Mouse (Mus musculus) hindbrain, postnatal 0 days (tissue): ENCODE results near the gene Napsa. TPM values are rescaled to one million over a fixed set of nuclear protein-coding genes. Genes with fewer than 3 reads are reported as not detected.
A peak's percentile ranks its signal among the peaks of the same experiment; 100 is the strongest.

ENCODE experiments used
- ATAC-seq: fragments of 200-750 bp; cut with Nextera tagmentation; 2 replicates; pipeline ENCODE4 v1.8.0; 2017; ENCODE audit warnings: mild to moderate bottlenecking, moderate TSS enrichment, moderate library complexity
- DNase-seq: peaks from one replicate; pipeline ENCODE4 v3.0.0-alpha.2; 2015; ENCODE audit warnings: low spot score
- H3K27ac ChIP-seq: fragments of 300-500 bp; sonication (generic); 2 replicates; pipeline ENCODE4 v1.5.1; 2014; ENCODE audit warnings: mild to moderate bottlenecking
- H3K27me3 ChIP-seq: fragments of 300-500 bp; sonication (generic); 2 replicates; pipeline ENCODE4 v1.6.1; 2014; ENCODE audit warnings: low read length, mixed read lengths; ENCODE audit not compliant: insufficient read depth
- H3K36me3 ChIP-seq: fragments of 300-500 bp; sonication (generic); 2 replicates; pipeline ENCODE4 v1.6.1; 2014; ENCODE audit warnings: low read length, mixed read lengths; ENCODE audit not compliant: insufficient read depth
- H3K4me1 ChIP-seq: fragments of 300-500 bp; sonication (generic); 2 replicates; pipeline ENCODE4 v1.6.1; 2014; ENCODE audit warnings: antibody characterized with exemption, low read length, mixed read lengths; ENCODE audit not compliant: insufficient read depth
- H3K4me2 ChIP-seq: fragments of 300-500 bp; sonication (generic); 2 replicates; pipeline ENCODE4 v1.6.1; 2014; ENCODE audit warnings: low read depth, mild to moderate bottlenecking, low read length, moderate library complexity, mixed read lengths
- H3K4me3 ChIP-seq: fragments of 300-500 bp; sonication (generic); 2 replicates; pipeline ENCODE4 v1.5.1; 2014; ENCODE audit warnings: low read length
- H3K9ac ChIP-seq: fragments of 300-500 bp; sonication (generic); replicated peaks from 2 replicates; pipeline ENCODE4 v1.6.1; 2014; ENCODE audit warnings: mild to moderate bottlenecking, low read length, moderate library complexity, mixed read lengths
- H3K9me3 ChIP-seq: fragments of 300-500 bp; sonication (generic); 2 replicates; pipeline ENCODE4 v1.6.1; 2016; ENCODE audit warnings: low read length, mixed read lengths
- CTCF ChIP-seq: IDR thresholded peaks from 2 replicates; pipeline ENCODE4 v1.5.1; 2016; ENCODE audit warnings: antibody characterized with exemption, control low read depth, low read depth
- WGBS: fragments of 180-500 bp; shearing (Covaris S2); extraction: QIAGEN DNeasy Blood & Tissue Kit; methylation state at CpG from one replicate; pipeline ENCODE4 v1.1.7; 2014; 5-methylcytosine and 5-hydroxymethylcytosine counted together
- polyA plus RNA-seq: library from polyadenylated mRNA; unstranded; fragments of >200 nt; fragmentation: Nextera tagmentation; extraction: Ambion mirVana; gene quantifications from 2 replicates; pipeline ENCODE4 v1.2.1, GENCODE M21; 2015
- total RNA-seq: library from RNA; depleted of rRNA; stranded (reverse); fragments of >200 nt; gene quantifications from 2 replicates; pipeline ENCODE4 v1.2.3, GENCODE M21; 2014

The Napsa gene
- total and polyA plus RNA-seq, 2 experiments from 2014 or later, result 0.26 TPM; not detected in 1

DNA sequence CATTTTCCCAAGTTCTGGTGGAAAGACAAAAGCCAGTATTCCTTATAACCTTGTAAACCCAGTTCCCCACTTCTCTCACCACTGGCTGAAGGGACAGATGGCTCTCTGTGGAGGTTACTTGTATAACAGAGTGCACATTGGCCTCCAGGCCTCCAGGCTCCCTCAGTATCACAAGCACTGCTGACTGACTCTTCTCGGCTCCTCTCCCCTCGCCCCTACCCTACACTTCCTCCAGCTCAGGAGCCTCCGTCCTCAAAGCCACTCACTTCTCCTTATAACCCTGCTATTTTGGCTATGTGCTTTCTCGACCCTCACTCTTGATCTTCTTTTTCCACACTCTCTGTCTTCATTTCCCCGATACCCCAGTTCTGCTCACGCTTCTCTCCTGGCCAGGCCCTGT is 6.8 kb upstream of the Napsa start:
- H3K9me3 ChIP-seq, result no peaks in the 10 kb centered on the region
- no peak for DNase-seq
- no peaks in the 10 kb centered on the region for H3K27me3 ChIP-seq
- 72% methylated on average over 6 of the region's 6 CpGs for WGBS
- no peak for TF ChIP-seq CTCF
- no peak overlapping the region for H3K4me2 ChIP-seq
- H3K36me3 ChIP-seq, result no peaks in the 10 kb centered on the region
- no peak overlapping the region for H3K27ac ChIP-seq
- no peak overlapping the region for H3K9ac ChIP-seq
- H3K4me3 ChIP-seq, result no peak overlapping the region
- H3K4me1 ChIP-seq, result no peaks in the 10 kb centered on the region
- ATAC-seq, result no peak

DNA sequence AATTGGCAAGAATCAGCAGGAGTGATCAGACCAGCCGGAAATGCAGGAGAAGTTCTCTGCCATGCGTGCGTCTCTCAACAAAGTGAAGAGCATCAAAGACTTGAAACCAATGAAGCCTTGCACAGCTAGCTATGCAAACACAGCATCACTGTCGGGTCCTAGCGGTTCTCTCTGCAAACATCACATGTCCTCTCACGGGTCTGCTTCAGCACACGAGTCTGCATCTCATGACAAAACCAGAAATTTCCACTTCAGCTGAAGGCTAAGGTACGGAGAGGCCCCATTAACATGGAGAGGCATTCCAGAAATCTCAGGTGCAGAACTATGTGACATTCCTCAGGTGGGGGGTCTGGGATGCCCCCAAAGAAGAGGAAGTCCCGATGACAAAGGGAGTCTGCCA is 3.4 kb upstream of the Napsa start:
- ATAC-seq, result no peak
- no peaks in the 10 kb centered on the region for H3K4me1 ChIP-seq
- no peak overlapping the region for H3K9ac ChIP-seq
- H3K4me3 ChIP-seq, result no peak overlapping the region
- no peaks in the 10 kb centered on the region for H3K36me3 ChIP-seq
- TF ChIP-seq CTCF, result no peak
- H3K27me3 ChIP-seq, result no peaks in the 10 kb centered on the region
- no peak overlapping the region for H3K27ac ChIP-seq
- WGBS, result 77% methylated on average over 9 of the region's 9 CpGs
- H3K4me2 ChIP-seq, result no peak overlapping the region
- no peak for DNase-seq
- no peaks in the 10 kb centered on the region for H3K9me3 ChIP-seq

DNA sequence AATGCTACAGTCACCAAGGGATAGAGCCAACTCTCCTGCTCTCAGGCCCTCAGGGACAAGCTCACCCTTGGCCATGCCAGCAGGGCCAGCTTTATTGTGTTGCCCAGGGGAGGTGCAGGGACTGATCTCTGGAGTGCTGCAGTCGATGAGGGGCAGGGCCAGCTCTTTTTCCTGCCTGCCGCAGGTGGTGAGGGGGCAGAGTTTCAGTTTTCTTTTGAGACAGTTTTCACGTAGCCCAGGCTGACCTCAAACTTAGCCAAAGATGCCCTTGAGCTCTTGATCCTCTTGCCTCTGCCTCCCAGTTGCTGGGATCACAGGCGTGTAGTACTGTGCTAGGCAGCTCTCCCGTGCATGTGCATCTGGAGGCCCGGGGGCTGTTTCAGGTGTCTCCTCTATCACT is 1.2 kb upstream of the Napsa start:
- DNase-seq (no peak), ATAC-seq (no peak)
- no peak for TF ChIP-seq CTCF
- Histone ChIP-seq H3K27ac (no peak overlapping the region), H3K27me3 (no peaks in the 10 kb centered on the region), H3K9ac (no peak overlapping the region), H3K9me3 (no peaks in the 10 kb centered on the region), H3K4me1 (no peaks in the 10 kb centered on the region), H3K36me3 (no peaks in the 10 kb centered on the region), H3K4me2 (no peak overlapping the region), H3K4me3 (no peak overlapping the region)
- WGBS, result 89% methylated on average over 6 of the region's 6 CpGs

DNA sequence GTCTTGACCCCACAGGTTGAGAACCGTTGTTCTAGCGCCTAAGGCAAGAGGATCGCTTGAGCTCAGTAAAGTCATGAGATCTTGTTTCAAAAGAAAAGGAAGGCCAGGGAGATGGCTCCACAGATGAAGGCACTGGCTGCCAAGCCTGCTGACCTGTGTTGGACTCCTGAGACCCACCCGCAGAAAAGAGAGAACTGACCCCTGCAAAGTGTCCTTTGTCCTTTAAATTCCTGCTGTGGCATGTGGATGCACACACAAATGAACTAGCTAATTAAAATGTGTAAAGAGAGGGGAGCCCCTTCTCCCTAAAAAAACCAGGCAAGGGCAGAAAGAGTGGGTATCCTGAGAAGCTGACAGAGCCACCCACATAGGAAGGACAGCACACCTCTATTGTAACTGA is 369 bp upstream of the Napsa start:
- ATAC-seq, result no peak
- DNase-seq, result no peak
- no peak overlapping the region for H3K4me2 ChIP-seq
- no peaks in the 10 kb centered on the region for H3K27me3 ChIP-seq
- no peaks in the 10 kb centered on the region for H3K4me1 ChIP-seq
- H3K36me3 ChIP-seq, result no peaks in the 10 kb centered on the region
- H3K9me3 ChIP-seq, result no peaks in the 10 kb centered on the region
- TF ChIP-seq CTCF, result no peak
- 23% methylated on average over 4 of the region's 4 CpGs for WGBS
- H3K9ac ChIP-seq, result no peak overlapping the region
- H3K27ac ChIP-seq, result no peak overlapping the region
- no peak overlapping the region for H3K4me3 ChIP-seq

DNA sequence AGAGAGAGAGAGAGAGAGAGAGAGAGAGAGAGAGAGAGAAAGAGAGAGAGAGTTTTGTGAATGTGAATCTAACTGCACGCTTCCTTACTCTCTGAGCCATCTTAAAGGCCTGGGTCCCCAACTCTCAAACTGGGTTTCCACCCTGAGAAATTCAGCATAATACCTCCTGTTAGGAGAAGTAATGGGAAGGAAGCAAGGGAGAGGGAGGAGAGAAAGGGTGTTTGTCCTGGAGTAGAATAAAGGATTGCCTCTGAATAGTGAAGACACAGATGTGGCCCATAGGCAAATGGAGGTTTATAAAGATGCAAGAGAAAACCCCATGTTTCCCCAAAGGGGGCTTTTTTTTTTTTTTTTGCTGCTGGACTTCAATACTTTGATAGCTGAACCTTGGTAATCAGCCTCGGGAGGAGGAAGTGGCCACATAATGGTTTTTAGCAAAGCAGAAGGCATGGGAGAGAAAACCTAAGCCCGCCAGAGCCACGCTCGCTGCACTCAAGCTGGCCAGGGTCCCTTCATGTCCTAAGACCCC is 840 bp downstream of the Napsa start:
- no peaks in the 10 kb centered on the region for H3K4me1 ChIP-seq
- no peak overlapping the region for H3K9ac ChIP-seq
- H3K4me3 ChIP-seq, result no peak overlapping the region
- H3K9me3 ChIP-seq, result no peaks in the 10 kb centered on the region
- WGBS, result 76% methylated on average over 5 of the region's 5 CpGs
- H3K4me2 ChIP-seq, result no peak overlapping the region
- H3K27me3 ChIP-seq, result no peaks in the 10 kb centered on the region
- no peak overlapping the region for H3K27ac ChIP-seq
- DNase-seq (no peak), ATAC-seq (no peak)
- no peak for TF ChIP-seq CTCF
- H3K36me3 ChIP-seq, result no peaks in the 10 kb centered on the region

DNA sequence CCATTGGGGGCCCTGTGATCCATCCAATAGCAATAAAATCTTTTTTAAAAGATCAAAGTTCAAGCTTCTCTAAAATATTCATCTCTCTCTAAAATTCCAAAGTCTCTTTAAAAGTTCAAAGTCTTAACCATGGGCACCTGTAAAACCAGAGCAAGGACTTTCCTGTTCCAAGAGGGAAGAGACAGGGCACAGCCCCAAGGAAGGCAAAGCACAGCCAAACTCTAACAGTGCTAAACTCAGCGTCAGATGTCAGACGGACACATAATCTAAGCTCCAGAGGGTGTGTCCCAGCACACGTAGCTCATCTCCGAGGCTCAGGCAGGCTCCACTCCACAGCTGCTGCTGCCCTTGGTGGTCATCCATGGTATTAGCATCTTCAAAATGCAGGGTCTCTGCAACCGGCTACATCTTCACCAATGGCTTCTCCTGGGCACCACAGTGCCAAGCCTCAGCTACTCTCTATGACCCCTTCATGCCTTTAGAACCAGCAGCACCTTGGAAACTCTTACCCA is 4.2 kb downstream of the Napsa start:
- Histone ChIP-seq H3K36me3 (no peaks in the 10 kb centered on the region), H3K4me3 (no peak overlapping the region), H3K27me3 (no peaks in the 10 kb centered on the region), H3K9ac (no peak overlapping the region), H3K27ac (no peak overlapping the region), H3K9me3 (no peaks in the 10 kb centered on the region), H3K4me1 (no peaks in the 10 kb centered on the region), H3K4me2 (no peak overlapping the region)
- no peak for DNase-seq
- WGBS, result 30% methylated on average over 5 of the region's 5 CpGs
- peak; percentile 35; the same call in 1 of the 2 replicates for TF ChIP-seq CTCF
- ATAC-seq, result no peak

DNA sequence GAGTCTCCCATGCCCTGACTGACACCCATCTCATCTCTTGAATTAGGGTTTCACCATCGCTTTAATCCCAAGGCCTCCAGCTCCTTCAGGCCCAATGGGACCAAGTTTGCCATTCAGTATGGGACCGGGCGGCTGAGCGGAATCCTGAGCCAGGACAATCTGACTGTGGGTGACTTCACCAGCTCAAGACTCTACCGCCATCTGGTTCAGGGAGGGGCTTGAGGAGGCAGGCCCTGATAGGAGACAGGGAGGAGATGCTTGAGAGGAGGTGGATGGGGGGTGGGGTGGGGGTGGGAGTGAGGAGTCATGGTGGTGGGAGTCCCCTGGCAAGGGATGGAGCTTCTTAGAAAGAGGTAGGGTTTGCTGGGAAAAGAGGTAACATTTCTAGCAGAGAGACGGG is 9.5 kb downstream of the Napsa start:
- no peak for ATAC-seq
- H3K4me2 ChIP-seq, result no peak overlapping the region
- 84% methylated on average over 6 of the region's 6 CpGs for WGBS
- no peak for DNase-seq
- H3K4me3 ChIP-seq, result no peak overlapping the region
- no peak for TF ChIP-seq CTCF
- no peaks in the 10 kb centered on the region for H3K27me3 ChIP-seq
- H3K9me3 ChIP-seq, result no peaks in the 10 kb centered on the region
- H3K36me3 ChIP-seq, result no peaks in the 10 kb centered on the region
- H3K9ac ChIP-seq, result no peak overlapping the region
- H3K27ac ChIP-seq, result no peak overlapping the region
- H3K4me1 ChIP-seq, result no peaks in the 10 kb centered on the region; the same call in 1 of the 2 replicates
